Mouse (Mus musculus): Measurements from ENCODE around the gene Ddx46. TPM values are rescaled to one million over a fixed set of nuclear protein-coding genes. Genes with fewer than 3 reads are reported as not detected.
A peak's percentile ranks its signal among the peaks of the same experiment; 100 is the strongest.
"Not testable (repeated sequence)": the region's sequence is repeated elsewhere in the genome, so short reads cannot be mapped to it uniquely, and the experiment has no call there.

The Ddx46 gene
- total RNA-seq, 2 experiments from 2014 or later: 26.0 TPM

DNA sequence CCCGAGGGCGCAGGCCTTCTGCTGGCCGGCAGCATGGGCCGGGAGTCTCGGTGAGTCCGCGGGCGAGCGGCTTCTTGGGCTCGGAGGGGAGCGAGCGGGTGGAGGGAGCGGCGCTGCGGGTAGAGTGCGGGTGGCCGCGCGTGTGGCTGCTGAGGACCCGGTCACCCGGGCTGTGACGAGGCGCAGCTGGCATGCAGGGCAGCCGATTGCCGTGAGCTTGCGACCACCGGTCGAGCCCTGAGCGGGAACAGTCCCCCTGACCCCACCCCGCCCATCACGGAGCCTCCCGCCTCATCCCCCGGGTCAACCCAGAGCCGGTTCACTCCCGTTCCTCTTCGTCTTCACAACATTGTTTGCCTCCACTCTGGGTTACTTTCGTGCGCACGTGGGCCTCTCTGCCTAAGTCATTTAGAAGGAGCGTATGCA, 332 bp downstream of the Ddx46 start:
- intact Hi-C loops (cut with DNase I): no loop called here

DNA sequence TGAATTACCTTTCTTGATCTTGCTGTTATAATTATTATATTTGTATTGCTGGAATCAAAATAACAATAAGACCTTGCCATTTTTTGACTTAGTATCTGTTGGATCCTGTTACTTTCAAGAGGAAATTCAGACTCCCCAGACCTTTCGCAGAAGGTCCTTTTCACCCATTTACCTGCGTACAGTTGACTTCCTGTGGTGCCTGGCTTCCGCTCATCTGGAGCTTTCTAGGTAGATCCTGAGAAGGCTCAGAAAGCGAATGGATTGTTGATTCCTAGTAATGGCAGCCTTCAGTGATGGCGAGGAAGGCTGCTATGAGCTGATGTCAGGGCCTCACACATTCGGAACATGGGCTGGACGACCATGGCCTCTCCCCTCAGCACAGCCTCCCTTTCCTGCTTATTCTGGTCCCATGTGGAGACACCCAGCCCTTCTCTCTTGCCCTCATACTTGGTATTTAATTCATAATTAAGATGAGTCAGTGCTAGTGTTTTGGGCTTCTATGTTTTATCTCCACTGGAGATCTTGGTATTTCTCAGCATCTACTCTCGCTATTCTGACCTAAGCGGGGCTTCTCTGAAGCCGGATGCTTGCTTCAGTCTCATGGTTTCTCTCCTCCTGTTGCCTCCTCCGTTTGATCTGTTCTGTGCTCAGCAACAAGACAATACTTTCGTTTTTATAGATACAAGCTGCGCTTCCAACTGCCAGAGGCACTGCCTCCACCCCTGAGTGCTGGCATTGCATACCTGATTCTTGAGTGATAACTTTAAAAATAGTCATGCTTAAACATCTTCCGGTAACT, 1.6 kb downstream of the Ddx46 start:
- intact Hi-C loops (cut with DNase I): no loop called here
- DNase-seq: no peak

More for the DNA sequence above, 332 bp downstream of the Ddx46 start:
- no peak for DNase-seq

- intact Hi-C loops (cut with DNase I): loop anchor here (1.0 to 5.0 kb wide), 2 partner anchors 39 to 87 kb away; partner anchors contain the start of gene Pcbd2
- DNase-seq: peak; percentile 81 to 87
Measured at GRCm38 (mm10) chr13:55640480-55640879, 5.7 kb downstream of the Ddx46 start.

- intact Hi-C loops (cut with DNase I): loop anchor here (5.0 kb wide), 1 partner anchor 83 kb away; the partner anchor contains the start of gene Pcbd2
- DNase-seq: peak in 1 of 2 experiments; percentile 13
Measured at GRCm38 (mm10) chr13:55644525-55644924, 9.7 kb downstream of the Ddx46 start.

DNA sequence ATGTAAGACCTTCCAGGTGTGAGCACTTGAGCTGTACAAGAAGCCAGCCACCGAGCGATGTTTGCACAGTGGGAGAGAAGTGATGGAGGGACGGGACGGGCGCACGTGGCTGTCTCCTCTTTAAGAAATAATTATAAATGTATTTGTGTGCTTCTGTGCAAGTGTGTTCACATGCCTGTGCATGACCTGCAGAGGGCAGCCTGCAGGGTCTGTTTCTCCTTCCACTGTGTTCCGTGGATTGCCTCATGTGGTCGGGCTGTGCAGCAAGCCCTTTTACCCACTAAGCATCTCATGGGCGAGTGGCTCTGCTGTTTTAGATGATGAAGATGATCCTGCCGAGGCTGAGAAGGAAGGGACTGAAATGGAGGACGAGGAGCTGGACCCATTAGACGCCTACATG, 15.3 kb downstream of the Ddx46 start:
- DNase-seq: no peak
- intact Hi-C loops (cut with DNase I): no loop called here

DNA sequence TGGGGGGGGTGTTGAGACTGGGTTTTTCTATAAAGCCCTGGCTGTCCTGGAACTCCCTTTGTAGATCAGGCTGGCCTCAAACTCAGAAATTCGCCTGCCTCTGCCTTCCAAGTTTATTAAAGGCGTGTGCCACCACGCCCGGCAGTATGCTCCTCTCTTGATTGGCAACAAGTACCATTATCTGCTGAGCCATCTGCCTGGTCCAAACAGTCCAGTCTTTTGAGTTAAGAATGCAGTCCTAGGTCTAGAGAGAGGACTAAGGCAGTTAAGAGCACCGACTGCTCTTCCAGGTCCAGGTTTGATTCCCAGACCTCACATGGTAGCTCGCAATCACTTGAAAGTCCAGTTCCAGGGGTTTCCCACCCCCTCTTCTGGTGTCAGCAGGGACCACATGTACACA, 16.2 kb downstream of the Ddx46 start:
- intact Hi-C loops (cut with DNase I): no loop called here

GRCm38 (mm10) chr13:55668550-55668949, 33.7 kb downstream of the Ddx46 start:
- intact Hi-C loops (cut with DNase I): loop anchor here (2.0 kb wide), 1 partner anchor 60 kb away; no protein-coding TSS in a partner anchor

More for the DNA sequence above, 16.2 kb downstream of the Ddx46 start:
- DNase-seq: no peak

GRCm38 (mm10) chr13:55672711-55673110, 37.9 kb downstream of the Ddx46 start:
- no peak for DNase-seq
- intact Hi-C loops (cut with DNase I): no loop called here

More at GRCm38 (mm10) chr13:55668550-55668949, 33.7 kb downstream of the Ddx46 start:
- DNase-seq: peak; percentile 30 to 59

DNA sequence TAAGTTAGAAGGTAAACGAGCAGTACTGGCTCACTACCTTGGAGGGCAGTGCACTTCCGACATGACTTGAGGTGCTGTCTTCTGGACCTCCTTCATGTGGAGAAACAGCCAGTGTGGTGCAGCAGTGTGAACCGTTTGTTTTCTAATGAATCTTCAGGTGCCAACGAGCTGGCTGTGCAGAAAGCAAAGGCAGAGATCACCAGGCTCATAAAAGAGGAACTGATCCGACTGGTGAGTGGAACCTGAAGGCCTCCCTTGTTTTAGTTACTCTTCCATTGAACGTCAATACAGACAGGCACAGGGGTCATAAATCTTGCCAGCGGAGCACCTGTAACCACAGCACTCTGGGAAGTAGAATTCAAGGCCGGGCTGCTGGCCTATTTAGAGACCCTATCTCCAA, 42.5 kb downstream of the Ddx46 start:
- DNase-seq: no peak
- intact Hi-C loops (cut with DNase I): no loop called here

GRCm38 (mm10) chr13:55682201-55682600, 47.4 kb downstream of the Ddx46 start:
- intact Hi-C loops (cut with DNase I): no loop called here
- DNase-seq: no peak

- intact Hi-C loops (cut with DNase I): no loop called here
- DNase-seq: no peak
Measured at GRCm38 (mm10) chr13:55683581-55683980, 48.8 kb downstream of the Ddx46 start.

GRCm38 (mm10) chr13:55686107-55686633, 51.3 kb downstream of the Ddx46 start:
- DNase-seq: no peak
- intact Hi-C loops (cut with DNase I): no loop called here

- no peak for DNase-seq
- intact Hi-C loops (cut with DNase I): no loop called here
Measured at GRCm38 (mm10) chr13:55687927-55688602, 53.2 kb downstream of the Ddx46 start.

DNA sequence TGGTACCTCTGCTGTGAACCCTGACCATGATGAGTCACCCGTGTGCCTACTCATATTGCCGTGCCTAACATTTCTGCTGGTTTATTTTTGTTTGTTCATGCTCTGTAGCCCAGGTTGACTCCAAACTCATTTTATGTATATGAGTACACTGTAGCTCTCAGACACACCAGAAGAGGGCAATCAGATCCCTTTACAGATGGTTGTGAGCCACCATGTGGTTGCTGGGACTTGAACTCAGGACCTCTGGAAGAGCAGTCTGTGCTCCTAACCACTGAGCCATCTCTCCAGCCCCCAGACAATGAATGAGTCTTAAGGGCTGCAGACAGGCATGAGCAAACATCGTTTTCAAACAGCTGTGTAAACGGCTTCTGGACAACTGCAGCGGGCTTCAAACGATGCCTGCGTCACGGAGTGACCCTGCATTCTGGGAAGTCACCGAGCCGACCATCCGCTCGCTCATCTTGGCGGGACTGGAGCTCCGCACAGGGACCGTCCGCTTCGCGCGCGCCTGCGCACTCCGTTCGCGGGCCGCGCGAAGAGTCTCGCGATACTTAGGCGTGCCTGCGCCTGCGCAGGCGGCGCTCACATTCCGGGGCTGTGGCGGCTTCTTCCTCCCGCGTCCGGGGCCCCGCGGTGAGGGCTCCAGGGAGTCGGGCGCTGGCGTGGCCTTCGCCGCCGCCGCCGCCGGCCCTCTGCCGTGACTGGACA, 57.9 kb downstream of the Ddx46 start, which contains the start of gene B230219D22Rik:
Gene B230219D22Rik (plus strand): TSS at position 590 of the 708 bp plus-strand sequence.
- intact Hi-C loops (cut with DNase I): loop anchor here (2.0 kb wide), 1 partner anchor 34 kb away; the partner anchor contains the start of gene Pcbd2
- peak; percentile 94 for DNase-seq

- DNase-seq: peak in 1 of 2 experiments; percentile 64
- intact Hi-C loops (cut with DNase I): loop anchor here (2.0 kb wide), 1 partner anchor 34 kb away; the partner anchor contains the start of gene Pcbd2
Measured at GRCm38 (mm10) chr13:55693243-55693721, 58.5 kb downstream of the Ddx46 start.

DNA sequence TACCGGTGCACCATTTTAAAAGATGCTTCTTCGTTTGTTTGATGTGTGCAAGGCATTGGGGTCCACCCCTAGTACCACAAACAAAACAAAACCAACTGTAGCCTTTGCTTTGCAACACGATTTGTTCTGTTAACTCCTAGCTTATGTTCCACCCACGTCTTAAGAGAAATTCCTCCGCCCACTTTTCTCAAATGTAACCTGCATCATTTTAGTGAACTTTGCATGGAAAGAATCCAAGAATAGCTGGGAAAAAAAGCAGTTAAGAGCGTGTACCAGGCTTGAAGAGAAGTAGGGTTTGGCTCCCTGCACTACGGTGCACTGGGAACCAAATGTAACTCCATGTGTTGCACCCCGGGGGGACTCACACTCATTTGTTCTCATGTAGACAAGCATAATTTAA, 59.3 kb downstream of the Ddx46 start:
- intact Hi-C loops (cut with DNase I): no loop called here

GRCm38 (mm10) chr13:55695989-55696388, 61.2 kb downstream of the Ddx46 start:
- intact Hi-C loops (cut with DNase I): not testable (repeated sequence)

More for the DNA sequence above, 59.3 kb downstream of the Ddx46 start:
- no peak for DNase-seq

GRCm38 (mm10) chr13:55704301-55704700, 69.5 kb downstream of the Ddx46 start:
- DNase-seq: no peak
- intact Hi-C loops (cut with DNase I): no loop called here

More at GRCm38 (mm10) chr13:55695989-55696388, 61.2 kb downstream of the Ddx46 start:
- not testable (repeated sequence) for DNase-seq

DNA sequence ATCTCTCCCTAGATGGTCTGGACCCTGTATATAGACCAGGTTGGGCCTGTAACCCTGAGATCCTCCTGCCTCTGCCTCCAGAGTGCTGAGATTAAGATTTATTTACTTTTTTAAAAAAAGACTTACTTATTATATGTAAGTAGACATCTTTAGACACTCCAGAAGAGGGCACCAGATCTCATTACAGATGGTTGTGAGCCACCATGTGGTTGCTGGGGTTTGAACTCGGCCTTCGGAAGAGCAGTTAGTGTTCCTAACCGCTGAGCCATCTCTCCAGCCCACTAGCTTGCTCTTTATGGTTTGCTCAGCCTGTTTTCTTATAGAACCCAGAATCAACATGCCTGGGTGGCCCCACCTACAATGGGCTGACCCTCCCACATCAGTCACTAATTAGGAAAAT, 78.0 kb downstream of the Ddx46 start:
- no peak for DNase-seq
- intact Hi-C loops (cut with DNase I): no loop called here
